Mouse (Mus musculus) MEL (cell line): ENCODE measurements around the gene Lix1l. TPM values are rescaled to one million over a fixed set of nuclear protein-coding genes. Genes with fewer than 3 reads are reported as not detected.
A peak's percentile ranks its signal among the peaks of the same experiment; 100 is the strongest.

Experiments
- DNase-seq: peaks from one replicate; pipeline ENCODE4 v3.0.0; 2011; ENCODE audit warnings: low read depth, low spot score
- H3K27ac ChIP-seq: 2 replicates; pipeline ENCODE4 v1.5.1; 2012; ENCODE audit warnings: low read depth, mild to moderate bottlenecking, control low read depth, low read length, moderate library complexity; ENCODE audit not compliant: control insufficient read depth
- H3K27me3 ChIP-seq, 2 experiments: fragments of 150-350 bp in 1 of 2; sonication (generic) in 1 of 2; 2 replicates each; pipeline ENCODE4 v1.6.1; 2012; ENCODE audit warnings: low read length in 2 of 2, mild to moderate bottlenecking in 2 of 2, improper control_type of control experiment in 1 of 2, moderate library complexity in 1 of 2; ENCODE audit not compliant: insufficient read depth in 2 of 2, control insufficient read depth in 1 of 2
- H3K36me3 ChIP-seq, 2 experiments: 2 replicates each; pipeline ENCODE4 v1.6.1; 2012 to 2014; ENCODE audit warnings: low read length in 2 of 2, improper control_type of control experiment in 1 of 2, inconsistent platforms in 1 of 2, mild to moderate bottlenecking in 1 of 2; ENCODE audit not compliant: insufficient read depth in 2 of 2, control insufficient read depth in 1 of 2
- H3K4me1 ChIP-seq, 2 experiments: fragments of 150-350 bp in 1 of 2; sonication (generic) in 1 of 2; 2 replicates each; pipeline ENCODE4 v1.6.1; 2012; ENCODE audit warnings: low read length in 2 of 2, improper control_type of control experiment in 1 of 2, mild to moderate bottlenecking in 1 of 2; ENCODE audit not compliant: insufficient read depth in 2 of 2, control insufficient read depth in 1 of 2
- H3K4me3 ChIP-seq, 2 experiments: fragments of 150-350 bp in 1 of 2; sonication (generic) in 1 of 2; 2 replicates each; pipeline ENCODE4 v1.5.1; 2012; ENCODE audit warnings: low read depth in 2 of 2, low read length in 2 of 2, mild to moderate bottlenecking in 2 of 2, moderate library complexity in 2 of 2, control low read depth in 1 of 2, improper control_type of control experiment in 1 of 2; ENCODE audit not compliant: control insufficient read depth in 1 of 2, insufficient read depth in 1 of 2
- H3K79me2 ChIP-seq: 2 replicates; pipeline ENCODE4 v1.6.1; 2012; ENCODE audit warnings: mild to moderate bottlenecking, low read length, moderate library complexity; ENCODE audit not compliant: control insufficient read depth, poor library complexity, insufficient read depth
- H3K9ac ChIP-seq: 2 replicates; pipeline ENCODE4 v1.6.1; 2012; ENCODE audit warnings: low read depth, mild to moderate bottlenecking, control low read depth, low read length, moderate library complexity; ENCODE audit not compliant: control insufficient read depth, poor library complexity, severe bottlenecking
- H3K9me3 ChIP-seq: fragments of 150-350 bp; sonication (generic); replicated peaks from 2 replicates; pipeline ENCODE4 v1.6.1; 2012; ENCODE audit warnings: mild to moderate bottlenecking, low read length, improper control_type of control experiment, moderate library complexity; ENCODE audit not compliant: insufficient read depth
- BHLHE40 ChIP-seq: IDR thresholded peaks from 2 replicates; pipeline ENCODE4 v1.6.1; 2012; ENCODE audit warnings: low read depth, mild to moderate bottlenecking, inconsistent platforms, low read length, improper control_type of control experiment, borderline replicate concordance
- EP300 ChIP-seq, 2 experiments: IDR thresholded peaks; 2 replicates each; pipeline ENCODE4 v1.6.1; 2011; ENCODE audit warnings: improper control_type of control experiment in 2 of 2, low read length in 2 of 2, low read depth in 1 of 2, mild to moderate bottlenecking in 1 of 2
- HCFC1 ChIP-seq: IDR thresholded peaks from 2 replicates; pipeline ENCODE4 v1.6.1; 2012; ENCODE audit warnings: low read depth, mild to moderate bottlenecking, inconsistent platforms, low read length, improper control_type of control experiment, moderate library complexity
- JUND ChIP-seq: IDR thresholded peaks from 2 replicates; pipeline ENCODE4 v1.6.1; 2011; ENCODE audit warnings: low read depth, mild to moderate bottlenecking, improper control_type of control experiment, low read length
- KAT2A ChIP-seq: conservative IDR thresholded peaks from 2 replicates; pipeline ENCODE4 v1.6.1; 2012; ENCODE audit warnings: low read depth, low read length, improper control_type of control experiment, inconsistent platforms
- MAX ChIP-seq: IDR thresholded peaks from 2 replicates; pipeline ENCODE4 v1.6.1; 2011; ENCODE audit warnings: low read length, improper control_type of control experiment
- MYC ChIP-seq: IDR thresholded peaks from 2 replicates; pipeline ENCODE4 v1.6.1; 2011; ENCODE audit warnings: low read depth, mild to moderate bottlenecking, low read length, improper control_type of control experiment, moderate library complexity
- NELFE ChIP-seq: IDR thresholded peaks from 2 replicates; pipeline ENCODE4 v1.6.1; 2011; ENCODE audit warnings: low read depth, low read length, improper control_type of control experiment
- POLR2AphosphoS2 ChIP-seq: IDR thresholded peaks from 2 replicates; pipeline ENCODE4 v1.6.1; 2011; ENCODE audit warnings: low read length, improper control_type of control experiment
- POLR2AphosphoS5 ChIP-seq: IDR thresholded peaks from 2 replicates; pipeline ENCODE4 v1.6.1; 2012; ENCODE audit warnings: low read depth, borderline replicate concordance, mild to moderate bottlenecking, inconsistent platforms, low read length, moderate library complexity, mixed read lengths
- RCOR1 ChIP-seq: IDR thresholded peaks from 2 replicates; pipeline ENCODE4 v1.6.1; 2012; ENCODE audit warnings: low read depth, mild to moderate bottlenecking, inconsistent platforms, low read length, improper control_type of control experiment
- SIN3A ChIP-seq: IDR thresholded peaks from 2 replicates; pipeline ENCODE4 v1.6.1; 2012; ENCODE audit warnings: low read length, improper control_type of control experiment, inconsistent platforms
- TAL1 ChIP-seq: IDR thresholded peaks from 2 replicates; pipeline ENCODE4 v1.6.1; 2012; ENCODE audit warnings: mild to moderate bottlenecking, inconsistent platforms, low read length, moderate library complexity, mixed read lengths
- UBTF ChIP-seq: IDR thresholded peaks from 2 replicates; pipeline ENCODE4 v1.6.1; 2012; ENCODE audit warnings: low read depth, mild to moderate bottlenecking, inconsistent platforms, low read length, improper control_type of control experiment, moderate library complexity, borderline replicate concordance; ENCODE audit not compliant: insufficient read depth
- ZC3H11A ChIP-seq: IDR thresholded peaks from 2 replicates; pipeline ENCODE4 v1.6.1; 2012; ENCODE audit warnings: low read depth, mild to moderate bottlenecking, inconsistent platforms, low read length, improper control_type of control experiment
- ZMIZ1 ChIP-seq: IDR thresholded peaks from 2 replicates; pipeline ENCODE4 v1.6.1; 2012; ENCODE audit warnings: low read depth, mild to moderate bottlenecking, inconsistent platforms, low read length, improper control_type of control experiment, moderate library complexity
- polyA plus RNA-seq, 2 experiments: library from polyadenylated mRNA; stranded (reverse) in 1 of 2; unstranded in 1 of 2; fragments of >175 nt in 1 of 2; fragments of >200 nt in 1 of 2; gene quantifications; 2 replicates each; pipeline versions ENCODE4 v1.2.1 to v1.2.4; 2012; ENCODE audit warnings: low replicate concordance in 2 of 2, low read depth in 1 of 2; ENCODE audit not compliant: insufficient read length in 2 of 2, insufficient read depth in 1 of 2, missing spikeins in 1 of 2
- total RNA-seq: library from RNA; depleted of rRNA; stranded (reverse); fragments of 300-350 nt; gene quantifications from 2 replicates; pipeline ENCODE4 v1.2.3, GENCODE M21; 2012

The Lix1l gene
- total and polyA plus RNA-seq, 3 experiments = 5.4 to 17.0 TPM; not detected in 1

GRCm38 (mm10) chr3:96564633-96565032 is 36.3 kb upstream of the Lix1l start:
- H3K4me3 ChIP-seq = peak overlapping the region; percentile 55 to 59
- DNase-seq = peak; percentile 93
- peak overlapping the region; percentile 89 for H3K27ac ChIP-seq
- H3K4me1 ChIP-seq = peaks cover 14 to 38% of the 10 kb centered on the region in 2 experiments
- H3K9ac ChIP-seq = peak overlapping the region; percentile 65
- no peaks in the 10 kb centered on the region for H3K9me3 ChIP-seq
- peaks cover 22% of the 10 kb centered on the region for H3K79me2 ChIP-seq
- H3K36me3 ChIP-seq = peaks cover 9 to 36% of the 10 kb centered on the region in 2 experiments; a peak in 3 of 4 replicates
- no peaks in the 10 kb centered on the region for H3K27me3 ChIP-seq
- TF ChIP-seq MYC (no peak), UBTF (no peak), RCOR1 (no peak), MAX (no peak), SIN3A (no peak), ZMIZ1 (no peak), JUND (no peak), POLR2AphosphoS5 (peak; percentile 81; the same call in 1 of the 2 replicates), KAT2A (no peak), TAL1 (peak; percentile 83), POLR2AphosphoS2 (no peak), NELFE (no peak)

DNA sequence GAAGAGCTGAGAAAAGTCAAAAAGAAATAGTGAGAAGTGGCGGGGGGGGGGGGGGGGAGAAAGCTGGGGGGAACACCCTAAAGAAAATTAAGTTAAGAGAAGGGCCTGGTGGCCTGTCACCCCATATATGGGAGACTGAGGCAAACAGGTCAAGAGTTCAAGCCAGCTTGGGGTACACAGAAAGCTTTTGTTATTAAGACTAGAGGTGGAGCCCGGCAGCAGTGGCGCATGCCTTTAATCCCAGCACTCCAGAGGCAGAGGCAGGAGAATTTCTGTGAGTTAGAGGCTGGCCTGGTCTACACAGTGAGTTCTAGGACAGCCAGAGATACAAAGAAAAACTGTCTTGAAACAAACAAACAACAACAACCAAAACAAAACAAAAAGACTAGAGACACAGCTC is 35.8 kb upstream of the Lix1l start:
- no peak for TF ChIP-seq POLR2AphosphoS2
- H3K4me1 ChIP-seq = peaks cover 14 to 38% of the 10 kb centered on the region in 2 experiments
- H3K36me3 ChIP-seq = peaks cover 6 to 33% of the 10 kb centered on the region in 2 experiments; a peak in 3 of 4 replicates
- peak overlapping the region; percentile 65 for H3K9ac ChIP-seq
- H3K27ac ChIP-seq = peak overlapping the region; percentile 89
- H3K9me3 ChIP-seq = no peaks in the 10 kb centered on the region
- peaks cover 17% of the 10 kb centered on the region for H3K79me2 ChIP-seq
- H3K4me3 ChIP-seq = peak overlapping the region in 1 of 2 experiments; percentile 59; a peak in 3 of 4 replicates
- no peaks in the 10 kb centered on the region for H3K27me3 ChIP-seq
- DNase-seq = no peak

DNA sequence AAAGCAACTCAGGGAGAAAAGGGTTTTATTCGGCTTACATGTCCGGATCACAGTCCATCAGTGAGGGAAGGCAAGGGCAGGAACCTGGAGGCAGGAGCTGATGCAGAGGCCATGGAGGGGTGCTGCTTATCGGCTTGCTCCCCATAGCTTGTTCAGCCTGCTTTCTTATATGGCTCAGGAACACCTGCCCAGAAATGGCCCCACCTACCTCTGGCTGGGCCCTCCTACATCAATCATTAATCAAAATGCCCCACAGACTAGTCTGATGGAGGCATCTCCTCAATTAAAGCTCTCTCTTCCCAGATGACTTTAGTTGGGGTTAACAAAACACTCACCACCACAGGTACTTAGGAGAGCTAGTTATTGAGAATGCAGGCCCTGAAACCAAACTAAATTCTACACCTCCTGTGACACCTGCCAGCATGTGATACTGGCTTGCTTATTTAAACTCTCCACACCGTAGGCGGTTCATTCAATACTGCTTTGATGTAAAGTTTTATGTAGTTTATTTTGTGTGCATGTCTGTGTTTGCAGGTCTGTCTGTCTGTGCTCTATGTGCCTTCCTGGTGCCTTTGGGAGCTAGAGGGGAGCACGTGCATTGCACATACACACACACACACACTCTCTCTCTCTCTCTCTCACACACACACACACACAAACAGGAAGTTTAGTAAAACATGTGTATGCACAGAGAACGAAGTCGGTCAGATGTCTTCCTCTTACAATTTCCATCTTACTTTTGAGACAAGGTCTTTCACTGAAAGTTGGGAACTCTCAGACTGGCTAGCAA is 34.1 kb upstream of the Lix1l start:
- peaks cover 2% of the 10 kb centered on the region; the same call in 1 of the 2 replicates for H3K79me2 ChIP-seq
- H3K9me3 ChIP-seq = no peaks in the 10 kb centered on the region
- H3K4me3 ChIP-seq = no peak overlapping the region
- H3K27ac ChIP-seq = no peak overlapping the region
- DNase-seq = no peak
- no peak overlapping the region for H3K9ac ChIP-seq
- no peaks in the 10 kb centered on the region for H3K27me3 ChIP-seq
- no peak for TF ChIP-seq EP300 (IDR thresholded peaks at IDR 0.05; ENCODE audit: low read depth in 1 of 2, low read length in 2 of 2)
- no peak for TF ChIP-seq ZC3H11A
- no peak for TF ChIP-seq MYC
- TF ChIP-seq HCFC1 = no peak
- TF ChIP-seq BHLHE40 = no peak
- peaks cover 20 to 34% of the 10 kb centered on the region in 2 experiments for H3K4me1 ChIP-seq
- H3K36me3 ChIP-seq = peaks cover 0 to 24% of the 10 kb centered on the region in 2 experiments; a peak in 2 of 4 replicates
